Mouse (Mus musculus) spleen, postnatal 36 days (tissue): ENCODE results near the gene Gm4565.
"Not testable (repeated sequence)": the region's sequence is repeated elsewhere in the genome, so short reads cannot be mapped to it uniquely, and the experiment has no call there.

Source experiments
- DNase-seq, 2 experiments: peaks; one replicate each; pipeline ENCODE4 v3.0.0; 2022; ENCODE audit warnings: low spot score in 2 of 2, mixed read lengths in 1 of 2

The Gm4565 gene

GRCm38 (mm10) chr7:22588027-22588426 is at the start of gene Gm4565:
Gene Gm4565, minus strand, starts transcription at chr7:22588127.
- DNase-seq: not testable (repeated sequence)

GRCm38 (mm10) chr7:22565243-22565642 is 22.7 kb downstream of the Gm4565 start, which contains the start of gene Gm4201:
Gene Gm4201, minus strand, starts transcription at chr7:22565343.
- not testable (repeated sequence) for DNase-seq

GRCm38 (mm10) chr7:22534787-22535186 is 53.1 kb downstream of the Gm4565 start, which contains the start of gene Gm8677:
Gene Gm8677, minus strand, starts transcription at chr7:22534887.
- not testable (repeated sequence) for DNase-seq
